Mouse (Mus musculus) spleen, postnatal 14 days (tissue): ENCODE results near the gene Fitm1.

Source experiments
- DNase-seq, 2 experiments: peaks; one replicate each; pipeline ENCODE4 v3.0.0; 2021 to 2022; ENCODE audit warnings: low spot score in 2 of 2

The Fitm1 gene

DNA sequence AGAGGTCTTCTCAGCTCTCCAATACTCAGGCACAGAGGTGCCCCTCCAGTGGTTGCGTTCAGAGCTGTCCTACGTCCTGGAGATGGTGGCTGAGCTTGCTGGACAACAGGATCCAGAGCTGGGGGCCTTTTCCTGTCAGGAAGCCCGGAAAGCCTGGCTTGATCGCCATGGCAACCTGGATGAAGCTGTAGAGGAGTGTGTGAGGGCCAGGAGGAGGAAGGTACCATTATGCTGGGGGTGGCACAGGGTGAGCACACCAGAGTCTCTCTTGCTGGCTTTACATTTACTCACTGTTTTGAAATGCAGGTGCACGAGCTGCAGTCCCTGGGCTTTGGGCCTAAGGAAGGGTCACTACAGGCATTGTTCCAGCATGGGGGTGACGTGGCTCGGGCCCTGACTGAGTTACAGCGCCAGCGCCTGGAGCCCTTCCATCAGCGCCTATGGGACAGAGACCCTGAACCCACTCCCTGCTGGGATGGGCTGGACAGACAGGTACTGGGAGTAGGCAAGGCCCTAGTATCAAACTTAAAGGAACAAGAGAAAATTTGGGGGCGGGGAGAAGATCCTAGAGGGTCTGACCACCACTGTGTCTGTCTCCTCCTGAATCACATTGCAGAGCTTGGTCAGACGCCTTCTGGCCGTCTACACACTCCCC lies 20.7 kb downstream of the Fitm1 start:
- DNase-seq = no peak

DNA sequence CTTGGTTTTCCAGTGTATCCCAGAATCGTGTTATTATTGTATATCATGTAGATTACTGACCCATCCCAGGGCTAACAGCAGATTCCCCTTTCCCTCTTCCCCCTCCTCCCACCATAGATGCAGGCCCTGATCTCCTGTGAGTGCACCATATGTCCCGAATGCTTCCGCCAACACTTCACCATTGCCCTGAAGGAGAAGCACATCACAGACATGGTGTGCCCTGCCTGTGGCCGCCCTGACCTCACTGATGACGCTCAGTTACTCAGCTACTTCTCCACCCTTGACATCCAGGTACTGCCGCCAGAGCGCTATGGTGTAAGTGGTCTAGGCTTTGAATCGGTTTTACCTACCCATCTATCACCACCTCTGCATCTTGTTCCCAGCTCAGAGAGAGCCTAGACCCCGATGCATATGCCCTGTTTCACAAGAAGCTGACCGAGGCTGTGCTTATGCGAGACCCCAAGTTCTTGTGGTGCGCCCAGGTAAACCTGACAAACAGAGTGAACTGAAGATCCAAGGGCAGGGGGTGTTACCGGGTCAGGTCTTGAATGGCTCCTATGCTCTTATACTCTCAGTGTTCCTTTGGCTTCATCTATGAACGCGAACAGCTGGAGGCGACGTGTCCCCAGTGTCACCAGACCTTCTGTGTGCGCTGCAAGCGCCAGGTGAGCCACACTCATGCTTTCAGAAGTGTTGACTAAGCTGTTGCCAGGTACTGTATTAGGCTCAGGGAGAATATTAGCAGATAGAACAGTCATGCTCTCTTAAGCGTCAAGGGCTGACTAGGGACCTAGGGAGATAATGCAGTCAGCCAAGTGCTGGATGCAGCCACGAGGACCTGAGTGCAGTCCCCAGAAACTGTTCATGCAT lies 23.3 kb downstream of the Fitm1 start:
- no peak for DNase-seq

- DNase-seq = no peak
These were observed 27.8 kb downstream of the Fitm1 start, which contains the start of gene Irf9 for GRCm38 (mm10) chr14:55603271-55603632. Gene Irf9, plus strand, starts transcription at chr14:55603571.

GRCm38 (mm10) chr14:55603633-55604576 lies 28.5 kb downstream of the Fitm1 start:
- DNase-seq = peak; percentile 91 to 92

- no peak for DNase-seq
These were observed 29.4 kb downstream of the Fitm1 start for GRCm38 (mm10) chr14:55604823-55605222.

DNA sequence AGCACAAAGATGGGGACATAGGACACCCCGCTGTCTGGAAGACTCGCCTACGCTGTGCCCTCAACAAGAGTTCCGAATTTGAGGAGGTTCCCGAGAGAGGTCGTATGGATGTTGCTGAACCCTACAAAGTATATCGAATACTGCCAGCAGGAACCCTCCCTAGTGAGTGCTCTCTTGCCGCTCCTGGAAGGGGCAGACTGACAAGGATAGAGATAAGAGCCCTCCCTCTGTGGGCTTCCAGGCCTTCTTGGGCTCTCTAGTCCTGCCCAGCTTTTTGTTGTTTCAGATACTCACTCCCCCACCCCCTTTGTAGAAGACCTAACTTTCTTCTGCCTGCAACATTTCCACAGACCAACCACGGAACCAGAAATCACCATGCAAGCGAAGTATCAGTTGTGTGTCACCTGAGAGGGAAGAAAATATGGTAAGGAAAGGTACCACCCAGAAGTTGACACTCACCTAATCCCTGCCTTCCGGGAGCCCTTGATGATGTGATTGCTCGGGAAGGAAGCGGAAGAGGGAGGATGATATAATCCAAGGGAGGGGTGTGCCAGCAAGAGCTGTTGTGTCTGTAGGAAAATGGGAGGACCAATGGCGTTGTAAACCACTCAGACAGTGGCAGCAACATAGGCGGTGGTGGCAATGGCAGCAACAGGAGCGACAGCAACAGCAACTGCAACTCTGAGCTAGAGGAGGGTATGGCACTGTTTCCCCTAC lies 30.5 kb downstream of the Fitm1 start:
- no peak for DNase-seq

DNA sequence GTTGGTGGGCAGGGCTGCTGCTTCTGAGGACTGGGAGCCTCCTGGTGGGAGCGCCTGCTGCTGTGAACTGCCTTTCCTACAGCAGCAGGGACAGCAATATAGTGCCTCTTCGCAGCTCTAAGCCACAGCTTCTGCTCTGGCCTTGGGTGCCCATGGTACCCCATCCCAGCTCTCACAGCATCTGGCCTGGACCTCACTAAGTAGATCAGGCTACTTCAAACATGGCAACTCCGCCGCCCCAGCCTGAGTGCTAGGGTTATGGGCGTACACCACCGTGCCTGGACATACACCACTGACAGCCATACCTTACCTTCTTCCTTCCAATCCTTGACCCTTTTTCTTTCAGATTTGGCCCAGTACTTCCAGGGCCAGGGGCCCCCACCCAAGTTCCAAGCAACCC lies 32.9 kb downstream of the Fitm1 start:
- no peak for DNase-seq

DNA sequence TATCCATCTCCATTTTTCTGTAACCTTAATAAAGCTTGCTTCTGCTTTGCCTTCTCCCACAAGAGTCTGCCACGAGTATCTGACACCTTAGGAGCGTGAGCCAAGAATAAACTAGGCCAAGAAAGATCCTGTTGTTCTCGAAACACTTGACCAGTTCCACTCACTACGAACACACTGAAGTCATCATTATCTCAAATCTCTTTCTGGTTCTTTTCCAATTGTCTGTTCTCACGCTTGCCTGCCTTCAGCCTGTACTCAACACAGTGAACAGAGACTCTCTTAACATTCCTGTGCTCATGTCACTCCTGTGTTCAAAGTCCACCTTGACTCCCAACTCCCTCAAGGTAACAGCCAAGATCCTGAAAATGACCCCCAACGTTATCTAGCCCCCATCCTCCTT lies 37.9 kb downstream of the Fitm1 start:
- DNase-seq = no peak

DNA sequence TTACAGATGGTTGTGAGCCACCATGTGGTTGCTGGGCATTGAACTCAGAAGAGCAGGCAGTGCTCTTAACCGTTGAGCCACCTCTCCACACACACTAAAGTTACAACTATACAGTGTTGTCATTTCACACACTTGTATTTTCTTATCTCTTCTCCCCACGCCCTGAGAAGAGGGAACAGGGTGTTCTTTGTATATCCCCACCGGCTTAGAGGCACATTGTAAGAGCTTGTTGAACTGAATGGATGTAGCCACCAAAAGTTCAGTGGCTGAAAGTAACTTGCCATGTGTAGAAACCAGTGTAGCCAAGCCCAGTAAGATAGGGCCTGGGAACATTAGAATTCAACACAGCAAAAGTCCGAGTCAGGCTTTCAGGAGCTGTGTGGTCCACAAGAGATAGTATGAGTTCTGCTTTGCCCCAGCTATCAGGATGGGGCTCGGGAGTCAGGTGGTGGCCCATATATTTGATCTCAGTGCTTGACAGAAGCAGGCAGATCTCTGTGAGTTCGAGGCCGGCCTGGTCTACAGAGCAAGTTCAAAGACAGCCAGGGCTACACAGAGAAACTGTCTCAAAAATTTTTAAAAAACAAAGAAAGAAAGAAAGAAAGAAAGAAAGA lies 39.3 kb downstream of the Fitm1 start:
- no peak for DNase-seq

DNA sequence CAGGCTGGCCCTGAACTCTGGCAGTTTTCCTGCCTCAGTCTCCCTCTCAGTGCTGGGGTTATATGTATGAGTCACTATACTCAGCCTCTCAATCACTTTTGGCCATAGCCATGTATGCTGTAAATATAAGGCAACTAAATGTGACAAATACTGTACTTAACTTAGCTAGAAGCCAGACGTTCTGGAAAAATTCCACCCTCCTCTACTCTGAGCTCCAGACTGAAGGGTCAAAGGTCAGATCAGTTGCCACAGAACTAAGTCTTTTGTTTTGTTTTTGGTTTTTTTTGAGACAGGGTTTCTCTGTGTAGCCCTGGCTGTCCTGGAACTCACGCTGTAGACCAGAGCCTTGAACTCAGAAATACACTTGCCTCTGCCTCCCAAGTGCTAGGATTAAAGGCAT lies 40.5 kb downstream of the Fitm1 start:
- DNase-seq = no peak

DNA sequence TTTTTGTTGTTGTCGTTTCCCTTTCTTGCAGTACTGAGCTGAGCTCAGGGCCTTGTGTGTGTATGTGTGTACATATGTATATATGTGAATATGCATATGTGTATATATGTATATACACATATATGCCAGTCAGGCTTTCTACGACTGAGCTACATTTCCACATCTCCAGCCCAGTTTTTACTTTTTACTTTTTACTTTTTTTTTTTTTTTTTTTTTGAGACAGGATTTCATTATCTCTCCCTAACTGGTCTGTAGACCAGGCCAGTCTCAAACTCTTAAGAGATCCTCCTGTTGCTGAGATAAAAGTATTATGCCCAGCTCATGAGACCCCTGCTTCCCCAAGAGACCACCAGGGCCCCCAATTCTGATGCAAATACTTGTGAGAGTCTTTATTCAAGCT lies 41.4 kb downstream of the Fitm1 start:
- DNase-seq = no peak

GRCm38 (mm10) chr14:55617822-55618221 lies 42.4 kb downstream of the Fitm1 start, which contains the start of gene Rec8:
Gene Rec8, plus strand, starts transcription at chr14:55618037.
- DNase-seq = no peak

GRCm38 (mm10) chr14:55618486-55619195 lies 43.2 kb downstream of the Fitm1 start:
- no peak for DNase-seq
